Mouse (Mus musculus) hindbrain, embryonic 11.5 days (tissue): Measurements from ENCODE around the gene Clec4n. TPM values are rescaled to one million over a fixed set of nuclear protein-coding genes. Genes with fewer than 3 reads are reported as not detected.
"Not testable (repeated sequence)": the region's sequence is repeated elsewhere in the genome, so short reads cannot be mapped to it uniquely, and the experiment has no call there.

Experiments used
- ATAC-seq: fragments of 200-750 bp; cut with Nextera tagmentation; 2 replicates; pipeline ENCODE4 v1.8.0; 2017; ENCODE audit warnings: mild to moderate bottlenecking, moderate TSS enrichment, moderate library complexity; ENCODE audit not compliant: low FRiP score
- DNase-seq: peaks from one replicate; pipeline ENCODE4 v3.0.0-alpha.2; 2015; ENCODE audit warnings: low spot score
- H3K27ac ChIP-seq: fragments of 300-500 bp; sonication (generic); 2 replicates; pipeline ENCODE4 v1.5.1; 2014; ENCODE audit warnings: mild to moderate bottlenecking, low read depth, low read length
- H3K27me3 ChIP-seq: fragments of 300-500 bp; sonication (generic); 2 replicates; pipeline ENCODE4 v1.6.1; 2014; ENCODE audit warnings: mild to moderate bottlenecking, low read length, moderate library complexity, mixed read lengths; ENCODE audit not compliant: control insufficient read depth, insufficient read depth
- H3K36me3 ChIP-seq: fragments of 300-500 bp; sonication (generic); 2 replicates; pipeline ENCODE4 v1.6.1; 2014; ENCODE audit warnings: mild to moderate bottlenecking, low read length, moderate library complexity, mixed read lengths; ENCODE audit not compliant: control insufficient read depth, insufficient read depth
- H3K4me1 ChIP-seq: fragments of 300-500 bp; sonication (generic); replicated peaks from 2 replicates; pipeline ENCODE4 v1.6.1; 2014; ENCODE audit warnings: low read length, mixed read lengths; ENCODE audit not compliant: control insufficient read depth, insufficient read depth
- H3K4me2 ChIP-seq: fragments of 300-500 bp; sonication (generic); replicated peaks from 2 replicates; pipeline ENCODE4 v1.6.1; 2014; ENCODE audit warnings: mild to moderate bottlenecking, low read depth, low read length
- H3K4me3 ChIP-seq: fragments of 300-500 bp; sonication (generic); 2 replicates; pipeline ENCODE4 v1.5.1; 2014; ENCODE audit warnings: low read depth, low read length
- H3K9ac ChIP-seq: fragments of 300-500 bp; sonication (generic); 2 replicates; pipeline ENCODE4 v1.6.1; 2014; ENCODE audit warnings: low read depth, low read length
- H3K9me3 ChIP-seq: fragments of 300-500 bp; sonication (generic); 2 replicates; pipeline ENCODE4 v1.6.1; 2016; ENCODE audit warnings: low read length; ENCODE audit not compliant: control insufficient read depth
- WGBS: fragments of 180-500 bp; shearing (Covaris S2); extraction: QIAGEN DNeasy Blood & Tissue Kit; methylation state at CpG from one replicate; pipeline ENCODE4 v1.1.7; 2014; 5-methylcytosine and 5-hydroxymethylcytosine counted together
- polyA plus RNA-seq: library from polyadenylated mRNA; unstranded; fragments of >200 nt; fragmentation: Nextera tagmentation; extraction: Ambion mirVana; gene quantifications from 2 replicates; pipeline ENCODE4 v1.2.1, GENCODE M21; 2014

The Clec4n gene
- polyA plus RNA-seq: 0.20 and 1.0 TPM in 2 replicates

DNA sequence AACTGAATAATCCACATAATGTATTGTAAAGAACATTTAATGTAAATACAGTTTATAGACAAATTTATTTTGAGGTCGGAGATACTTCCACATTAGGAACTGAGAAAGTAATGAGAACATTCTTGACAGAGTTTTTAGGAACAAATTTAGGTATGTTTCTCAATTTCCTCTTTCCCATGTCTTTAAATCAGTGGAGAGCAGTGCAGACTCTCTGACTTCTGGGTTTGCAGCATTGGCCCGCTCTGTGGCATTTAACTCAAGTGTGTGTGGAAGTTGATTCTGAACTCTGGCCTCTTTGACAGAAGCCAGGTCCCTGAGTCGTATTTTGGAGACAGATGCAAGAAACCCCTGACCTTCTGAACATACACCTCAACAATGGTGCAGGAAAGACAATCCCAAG, at the start of gene Clec4n:
Gene Clec4n, plus strand, starts transcription at position 200 of the 400 bp plus-strand sequence.
- Histone ChIP-seq H3K27ac (no peak within 1 kb of the TSS), H3K4me1 (no peaks in the 10 kb centered on the region), H3K4me2 (no peak within 1 kb of the TSS), H3K4me3 (no peak within 1 kb of the TSS), H3K9me3 (no peaks in the 10 kb centered on the region), H3K27me3 (no peaks in the 10 kb centered on the region), H3K36me3 (no peaks in the 10 kb centered on the region), H3K9ac (no peak within 1 kb of the TSS)
- WGBS: 80% methylated on average over 3 of the region's 3 CpGs
- DNase-seq (no peak), ATAC-seq (no peak)

DNA sequence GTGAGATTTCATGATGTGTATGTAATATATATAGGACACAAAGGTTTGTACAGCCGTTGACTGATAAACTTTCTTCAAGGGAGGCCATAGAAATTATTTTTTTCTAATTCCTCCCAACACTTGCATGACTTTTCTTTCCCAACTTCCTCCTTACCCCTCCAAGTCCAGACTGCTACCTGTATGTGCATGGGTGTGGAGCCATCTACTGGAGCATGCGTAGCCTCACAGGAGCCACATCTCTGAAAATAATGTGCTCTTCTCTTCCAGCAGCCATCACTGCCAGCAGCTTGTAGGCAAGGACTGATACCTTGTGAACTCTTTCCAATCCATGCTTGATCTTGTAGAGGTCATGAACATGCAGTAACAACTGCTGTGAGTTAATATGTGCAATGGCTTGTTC, 44.8 kb upstream of the Clec4n start:
- H3K4me3 ChIP-seq, H3K4me1 ChIP-seq, H3K27ac ChIP-seq, ATAC-seq, H3K9me3 ChIP-seq, H3K27me3 ChIP-seq, DNase-seq, H3K4me2 ChIP-seq, H3K9ac ChIP-seq, H3K36me3 ChIP-seq: not testable (repeated sequence)
- 84% methylated on average over 2 of the region's 2 CpGs for WGBS

DNA sequence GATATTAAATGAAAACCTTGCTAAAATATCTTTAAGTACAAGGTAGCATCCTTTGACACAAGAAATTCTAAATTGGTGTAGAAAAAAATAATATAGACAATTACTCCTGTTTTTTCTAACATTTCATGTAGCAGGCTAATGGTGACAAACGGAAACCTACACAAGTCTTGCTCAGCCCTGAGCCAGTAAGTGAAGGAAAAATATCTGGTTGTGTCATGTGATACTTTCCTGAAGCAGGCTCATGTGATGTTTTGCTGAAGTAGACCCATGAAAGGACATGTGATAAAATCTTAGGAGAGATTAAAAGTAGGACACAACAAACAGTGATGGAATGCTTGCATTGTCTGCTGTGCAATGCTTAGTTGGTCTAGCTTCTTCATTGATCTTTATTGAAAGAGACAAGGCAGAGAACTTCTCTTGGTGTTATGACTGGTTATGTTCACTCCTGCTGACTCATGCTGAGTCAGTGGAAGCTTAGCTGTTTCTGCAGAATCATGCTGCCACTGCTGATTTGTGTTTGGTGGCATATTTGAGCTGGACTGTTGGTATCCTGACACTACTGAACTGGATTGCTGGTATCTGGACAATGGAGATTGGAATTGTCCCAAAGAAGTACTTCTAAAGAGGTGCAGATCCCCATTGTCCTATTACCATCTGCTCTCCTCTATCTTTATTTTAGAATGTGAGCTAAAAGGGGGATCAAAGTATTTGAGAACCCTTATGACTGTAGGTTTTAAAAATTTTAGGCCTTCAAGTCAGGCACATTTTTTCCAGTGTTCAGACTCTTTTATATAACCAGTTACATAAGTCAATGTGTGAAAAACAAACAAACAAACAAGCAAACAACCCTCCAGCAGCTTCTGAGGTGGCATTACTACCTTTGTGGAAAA, 22.2 kb upstream of the Clec4n start:
- ATAC-seq (no peak), DNase-seq (no peak)
- no peaks in the 10 kb centered on the region for H3K4me1 ChIP-seq
- no peaks in the 10 kb centered on the region for H3K27me3 ChIP-seq
- H3K9me3 ChIP-seq: no peaks in the 10 kb centered on the region
- H3K27ac ChIP-seq: no peak overlapping the region
- WGBS: 86% methylated on average over 1 of the region's 1 CpGs
- H3K9ac ChIP-seq: no peak overlapping the region
- no peak overlapping the region for H3K4me3 ChIP-seq
- H3K4me2 ChIP-seq: no peak overlapping the region
- H3K36me3 ChIP-seq: no peaks in the 10 kb centered on the region

DNA sequence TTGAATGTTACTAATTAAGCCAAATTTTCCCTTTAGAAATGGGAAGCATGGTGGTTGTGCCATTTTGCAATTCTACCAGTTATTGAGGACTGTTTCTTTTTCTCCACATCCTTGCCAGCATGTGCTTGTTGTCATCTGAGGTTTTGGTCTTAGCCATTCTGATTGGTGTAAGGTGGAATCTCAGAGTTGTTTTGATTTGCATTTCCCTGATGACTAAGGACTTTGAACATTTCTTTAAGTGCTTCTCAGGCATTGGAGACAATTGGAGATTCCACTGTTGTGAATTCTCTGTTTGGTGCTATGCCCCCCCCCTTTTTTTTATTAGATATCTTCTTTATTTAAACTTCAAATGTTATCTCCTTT, 21.6 kb upstream of the Clec4n start:
- not testable (repeated sequence) for H3K4me3 ChIP-seq, H3K4me1 ChIP-seq, H3K27ac ChIP-seq, H3K9me3 ChIP-seq, DNase-seq, H3K36me3 ChIP-seq, ATAC-seq, H3K27me3 ChIP-seq, H3K4me2 ChIP-seq, H3K9ac ChIP-seq

GRCm38 (mm10) chr6:123211726-123212125, 17.9 kb upstream of the Clec4n start:
- Histone ChIP-seq H3K9me3 (no peaks in the 10 kb centered on the region), H3K36me3 (no peaks in the 10 kb centered on the region), H3K4me2 (no peak overlapping the region), H3K27ac (no peak overlapping the region), H3K4me3 (no peak overlapping the region), H3K9ac (no peak overlapping the region), H3K4me1 (no peaks in the 10 kb centered on the region), H3K27me3 (no peaks in the 10 kb centered on the region)
- ATAC-seq: no peak
- 84% methylated on average over 1 of the region's 1 CpGs for WGBS
- no peak for DNase-seq

DNA sequence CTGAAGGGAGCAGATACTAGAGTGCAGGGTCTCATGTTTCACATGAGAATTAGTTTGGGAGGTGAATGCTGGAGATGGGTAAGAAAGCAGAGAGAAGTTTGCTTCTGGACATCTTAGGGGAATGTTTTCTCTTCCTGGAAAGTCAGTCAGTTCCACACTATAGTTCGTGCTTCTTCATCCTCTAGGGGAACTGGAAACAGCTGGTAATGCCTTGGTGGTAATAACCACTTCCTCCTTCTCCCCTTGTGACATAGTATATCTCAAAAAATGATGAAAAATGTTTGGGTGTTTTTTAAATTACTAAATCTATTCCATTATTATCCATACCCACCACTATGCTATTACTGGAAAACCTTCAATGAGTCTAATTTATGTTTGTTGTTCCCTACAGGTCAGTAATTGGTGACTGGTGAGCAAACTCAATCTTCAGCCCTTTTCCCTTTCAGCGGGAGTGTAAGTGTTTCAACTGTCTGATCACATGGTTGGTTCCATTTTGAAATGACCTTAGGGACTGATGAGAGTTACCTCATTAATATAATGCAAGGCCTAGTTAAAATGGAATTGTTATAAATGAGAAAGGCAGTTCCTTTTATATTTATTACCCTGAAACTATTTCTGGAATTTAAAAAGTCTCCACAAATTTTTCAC, 2.0 kb upstream of the Clec4n start:
- Histone ChIP-seq H3K4me3 (no peak overlapping the region), H3K9me3 (no peaks in the 10 kb centered on the region), H3K36me3 (no peaks in the 10 kb centered on the region), H3K9ac (no peak overlapping the region), H3K4me1 (no peaks in the 10 kb centered on the region), H3K27ac (no peak overlapping the region), H3K27me3 (no peaks in the 10 kb centered on the region), H3K4me2 (no peak overlapping the region)
- 78% methylated on average over 2 of the region's 2 CpGs for WGBS
- ATAC-seq (no peak), DNase-seq (no peak)

DNA sequence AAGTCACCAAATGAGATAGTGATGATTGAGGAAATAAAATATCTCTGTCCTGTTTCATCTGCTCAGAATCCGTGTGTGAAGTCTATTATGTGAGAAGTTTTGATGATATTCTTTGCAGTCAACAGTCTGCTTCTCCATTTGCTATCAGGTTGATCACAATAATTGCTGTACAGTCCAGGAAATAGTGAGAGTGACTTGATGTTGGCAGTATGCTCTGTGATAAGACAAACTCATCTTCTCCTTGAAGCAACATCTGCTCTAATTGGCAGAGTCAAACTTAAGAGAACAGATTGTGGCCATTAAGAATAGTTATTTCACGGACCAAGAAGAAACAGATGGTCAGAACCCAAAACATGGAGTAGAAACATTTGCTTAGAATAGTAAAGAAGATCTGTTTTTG, 1.5 kb downstream of the Clec4n start:
- Histone ChIP-seq H3K4me3 (no peak overlapping the region), H3K27me3 (no peaks in the 10 kb centered on the region), H3K4me1 (no peaks in the 10 kb centered on the region), H3K36me3 (no peaks in the 10 kb centered on the region), H3K9me3 (no peaks in the 10 kb centered on the region), H3K4me2 (no peak overlapping the region), H3K27ac (no peak overlapping the region), H3K9ac (no peak overlapping the region)
- 77% methylated on average over 2 of the region's 2 CpGs for WGBS
- ATAC-seq (no peak), DNase-seq (no peak)

- Histone ChIP-seq H3K27me3 (no peaks in the 10 kb centered on the region), H3K4me1 (no peaks in the 10 kb centered on the region), H3K27ac (no peak overlapping the region), H3K36me3 (no peaks in the 10 kb centered on the region), H3K4me2 (no peak overlapping the region), H3K4me3 (no peak overlapping the region), H3K9me3 (no peaks in the 10 kb centered on the region), H3K9ac (no peak overlapping the region)
- no peak for DNase-seq
- no peak for ATAC-seq
Measured at GRCm38 (mm10) chr6:123237582-123237981, 7.9 kb downstream of the Clec4n start.

DNA sequence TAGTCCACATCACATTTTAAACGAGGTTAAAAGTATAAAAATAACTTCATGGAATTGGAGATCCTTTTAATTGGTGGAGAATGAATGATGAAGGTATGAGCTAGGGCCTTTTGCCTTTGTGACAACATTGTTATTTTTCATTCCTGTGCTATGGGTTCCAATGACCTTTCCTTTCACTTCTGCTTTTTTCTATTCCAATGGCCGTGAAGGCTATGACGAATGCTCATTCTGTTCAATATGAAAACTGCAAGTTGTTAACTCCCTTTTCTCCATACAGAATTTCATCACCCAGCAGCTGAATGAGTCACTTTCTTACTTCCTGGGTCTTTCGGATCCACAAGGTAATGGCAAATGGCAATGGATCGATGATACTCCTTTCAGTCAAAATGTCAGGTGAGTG, 14.6 kb downstream of the Clec4n start:
- DNase-seq (no peak), ATAC-seq (no peak)
- 93% methylated on average over 5 of the region's 5 CpGs for WGBS
- no peak overlapping the region for H3K4me2 ChIP-seq
- H3K36me3 ChIP-seq: no peaks in the 10 kb centered on the region
- no peaks in the 10 kb centered on the region for H3K9me3 ChIP-seq
- H3K27me3 ChIP-seq: no peaks in the 10 kb centered on the region
- no peak overlapping the region for H3K9ac ChIP-seq
- H3K27ac ChIP-seq: no peak overlapping the region
- H3K4me3 ChIP-seq: no peak overlapping the region
- H3K4me1 ChIP-seq: no peaks in the 10 kb centered on the region
